Comparison of ENCODE assay signal across 8 mouse cellular contexts in the genomic region with DNA sequence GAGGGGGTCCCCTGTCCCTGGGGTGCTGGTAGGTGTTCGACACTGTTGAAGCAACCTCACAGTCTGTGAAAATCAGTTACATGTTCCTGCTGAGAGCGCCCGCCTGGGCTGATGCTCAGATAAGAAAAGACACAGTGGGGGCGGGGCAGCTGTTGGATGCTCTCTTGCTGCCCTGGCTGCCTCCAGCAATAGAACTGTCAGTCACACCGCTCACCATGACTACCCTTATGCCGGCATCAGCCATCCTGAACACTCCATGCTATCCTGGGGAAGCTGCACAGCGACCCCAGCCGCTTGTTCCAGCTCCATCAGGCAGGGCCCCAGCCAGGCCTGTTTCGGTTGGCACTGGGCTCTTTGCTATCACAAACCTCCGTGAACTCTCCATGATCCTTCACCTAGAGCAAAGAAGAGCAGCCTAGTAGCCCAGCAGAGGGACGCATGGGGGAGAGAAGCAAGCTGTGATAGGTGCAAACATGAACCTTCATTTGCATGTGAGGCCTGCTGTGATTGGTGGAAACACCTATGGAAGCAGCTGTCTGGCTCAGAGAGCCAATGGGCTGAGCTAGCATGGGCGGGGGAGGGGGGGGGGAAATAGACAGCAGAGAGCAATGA. TPM values are rescaled to one million over a fixed set of nuclear protein-coding genes. Genes with fewer than 3 reads are reported as not detected.
DNase-seq lines count a peak whose midpoint lies in the region; ATAC-seq and TF ChIP-seq lines count a peak whose summit lies in the region.
"Had no signal": no experiment of that assay in that cellular context is flagged by ENCODE, and none has a peak within 500 bp of the region (broad histone marks: within the 10 kb centered on the region; RNA-seq: fewer than 3 reads in every experiment).

No protein-coding gene starts in this region.

- H3K27ac ChIP-seq in kidney, postnatal 0 days, result no peak overlapping the region
- no peak overlapping the region for H3K27ac ChIP-seq in midbrain, embryonic 11.5 days (ENCODE audit: low read depth, low read length)
- H3K27ac ChIP-seq: limb, embryonic 15.5 days had no signal

- H3K9me3 ChIP-seq in kidney, postnatal 0 days (replicated peaks; ENCODE audit: low read length), result no peaks in the 10 kb centered on the region
- peaks cover 3% of the 10 kb centered on the region; the same call in 1 of the 2 replicates for H3K9me3 ChIP-seq in midbrain, embryonic 11.5 days (ENCODE audit: control insufficient read depth, low read length)
- H3K9me3 ChIP-seq: limb, embryonic 15.5 days had no signal

- 85% methylated on average over 12 of the region's 12 CpGs for WGBS in kidney, postnatal 0 days
- 58% methylated on average over 12 of the region's 12 CpGs for WGBS in midbrain, embryonic 11.5 days

- peak; percentile 27; the same call in 1 of the 2 replicates for ATAC-seq in kidney, postnatal 0 days (replicated peaks; ENCODE audit: low FRiP score, low read depth)
- peak; percentile 78 for ATAC-seq in midbrain, embryonic 11.5 days (ENCODE audit: low FRiP score)
- no peak for ATAC-seq in megakaryocyte, adult 5-6 weeks (ENCODE audit: poor library complexity, severe bottlenecking)

- H3K4me2 ChIP-seq in kidney, postnatal 0 days (ENCODE audit: low read length), result no peak overlapping the region
- no peak overlapping the region for H3K4me2 ChIP-seq in midbrain, embryonic 11.5 days
- H3K4me2 ChIP-seq: limb, embryonic 15.5 days had no signal

- no peak for TF ChIP-seq CTCF in kidney, postnatal 0 days (IDR thresholded peaks at IDR 0.05; ENCODE audit: low read depth)

- H3K36me3 ChIP-seq in kidney, postnatal 0 days (ENCODE audit: insufficient read depth, low read length), result no peaks in the 10 kb centered on the region
- H3K36me3 ChIP-seq in midbrain, embryonic 11.5 days (ENCODE audit: control insufficient read depth, insufficient read depth, low read length), result no peaks in the 10 kb centered on the region
- H3K36me3 ChIP-seq: limb, embryonic 15.5 days had no signal

- no peak for DNase-seq in kidney, postnatal 0 days (ENCODE audit: low spot score)
- DNase-seq in kidney, adult 9 months, result no peak
- DNase-seq in A20 (ENCODE audit: low read depth, low spot score), result peak; percentile 74
- DNase-seq in R1 (ENCODE audit: low read depth, low spot score), result peak; percentile 63
- peak; percentile 88 for DNase-seq in midbrain, embryonic 11.5 days (ENCODE audit: low spot score, missing footprints)
- DNase-seq in cerebellum, adult 9-10 months, result no peak

- no peak overlapping the region for H3K9ac ChIP-seq in kidney, postnatal 0 days (ENCODE audit: low read depth, low read length)
- H3K9ac ChIP-seq in midbrain, embryonic 11.5 days (ENCODE audit: low read length), result no peak overlapping the region
- H3K9ac ChIP-seq: limb, embryonic 15.5 days had no signal

- no peaks in the 10 kb centered on the region for H3K27me3 ChIP-seq in kidney, postnatal 0 days (ENCODE audit: insufficient read depth, low read length)
- no peaks in the 10 kb centered on the region for H3K27me3 ChIP-seq in midbrain, embryonic 11.5 days (ENCODE audit: control insufficient read depth, insufficient read depth, low read length)
- H3K27me3 ChIP-seq: limb, embryonic 15.5 days had no signal

- no peak overlapping the region for H3K4me3 ChIP-seq in kidney, postnatal 0 days (replicated peaks; ENCODE audit: low read depth, low read length)
- no peak overlapping the region for H3K4me3 ChIP-seq in midbrain, embryonic 11.5 days (ENCODE audit: low read depth, low read length)
- H3K4me3 ChIP-seq: limb, embryonic 15.5 days had no signal

- H3K4me1 ChIP-seq in kidney, postnatal 0 days (replicated peaks; ENCODE audit: insufficient read depth, low read length), result 0 out of 2 replicates have a peak, but pooled peaks cover 4% of the 10 kb centered on the region
- peaks cover 5% of the 10 kb centered on the region for H3K4me1 ChIP-seq in midbrain, embryonic 11.5 days (ENCODE audit: control insufficient read depth, insufficient read depth, low read length)

RNA-seq across cellular contexts. Expression of a gene that starts 59.7 kb away (rescaled TPM):
- 8.5 and 9.1 TPM in 2 replicates for polyA plus RNA-seq in kidney, postnatal 0 days (2015; fragmentation: Nextera tagmentation; extraction: Ambion mirVana)
- polyA plus RNA-seq in midbrain, embryonic 11.5 days (2014; fragmentation: Nextera tagmentation; extraction: Ambion mirVana), result 4.0 and 4.4 TPM in 2 replicates
- not detected in 2 replicates for total RNA-seq in megakaryocyte, adult 5-6 weeks (2015)
- total RNA-seq in megakaryocyte, adult 5-6 weeks (2017), result not detected in 2 replicates

Comparison
In these comparisons a context has a peak if more than half of its experiments do, and no peak if none do; other contexts are left out.
1. DNase-seq: peak in A20 (single experiment), R1 (single experiment) and midbrain, embryonic 11.5 days (single experiment); none in kidney, postnatal 0 days (single experiment), kidney, adult 9 months (single experiment) and cerebellum, adult 9-10 months (single experiment).